Mouse (Mus musculus) embryonic fibroblast, embryonic 13.5 days (primary cell): ENCODE data around the gene Gm4559.
"Not testable (repeated sequence)": the region's sequence is repeated elsewhere in the genome, so short reads cannot be mapped to it uniquely, and the experiment has no call there.

Experiments used
- CTCF ChIP-seq: IDR thresholded peaks from 2 replicates; pipeline ENCODE4 v1.5.1; 2011; ENCODE audit warnings: mild to moderate bottlenecking, control low read depth, low read length, moderate library complexity, borderline replicate concordance; ENCODE audit not compliant: insufficient read depth
- POLR2A ChIP-seq: IDR thresholded peaks from 2 replicates; pipeline ENCODE4 v1.6.1; 2011; ENCODE audit warnings: low read depth, mild to moderate bottlenecking, control low read depth, low read length, moderate library complexity

DNA sequence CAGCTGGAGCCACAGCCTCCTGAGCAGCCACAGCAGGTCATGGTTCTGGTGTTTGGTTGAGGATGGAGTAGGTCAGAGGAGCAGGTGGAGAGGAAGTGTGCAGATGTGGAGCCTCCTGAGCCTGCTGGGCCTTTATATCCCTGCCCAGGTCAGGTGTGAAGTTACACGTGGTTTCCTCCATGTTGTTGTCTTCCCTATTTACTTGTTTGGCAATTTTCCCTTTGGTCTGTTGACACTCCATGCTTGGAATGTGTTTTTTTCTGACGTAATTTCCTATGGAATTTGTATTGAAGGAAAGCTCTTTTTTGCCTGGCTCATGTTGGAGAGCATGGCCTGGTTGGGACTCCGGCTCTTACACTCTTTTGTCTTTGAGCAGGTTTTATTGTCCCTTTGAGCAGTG is 44.3 kb downstream of the Gm4559 start, which contains the start of gene Krtap5-5:
- not testable (repeated sequence) for TF ChIP-seq POLR2A, CTCF
